Mouse (Mus musculus): ENCODE measurements around the gene Polr3b.

The Polr3b gene

DNA sequence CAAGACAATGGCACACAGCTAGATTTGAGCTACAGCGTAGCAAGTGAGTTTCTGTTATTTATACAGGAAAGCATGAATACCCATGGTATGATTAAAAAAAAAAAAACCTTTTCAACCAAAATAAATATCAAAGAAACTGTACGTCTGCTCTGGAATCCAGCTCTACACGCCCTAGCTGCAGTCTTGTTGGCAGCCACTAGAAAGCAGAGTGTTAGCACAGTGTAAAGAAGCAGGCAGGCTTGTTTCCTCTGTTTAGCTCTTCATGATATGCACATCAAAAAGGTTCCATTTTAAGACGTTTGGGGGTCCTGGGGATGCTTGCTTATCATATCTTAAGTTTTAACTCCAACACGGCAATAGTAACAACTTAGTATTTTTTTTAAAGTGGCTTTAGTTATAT lies 89.8 kb downstream of the Polr3b start:
- DNase-seq: no peak

DNA sequence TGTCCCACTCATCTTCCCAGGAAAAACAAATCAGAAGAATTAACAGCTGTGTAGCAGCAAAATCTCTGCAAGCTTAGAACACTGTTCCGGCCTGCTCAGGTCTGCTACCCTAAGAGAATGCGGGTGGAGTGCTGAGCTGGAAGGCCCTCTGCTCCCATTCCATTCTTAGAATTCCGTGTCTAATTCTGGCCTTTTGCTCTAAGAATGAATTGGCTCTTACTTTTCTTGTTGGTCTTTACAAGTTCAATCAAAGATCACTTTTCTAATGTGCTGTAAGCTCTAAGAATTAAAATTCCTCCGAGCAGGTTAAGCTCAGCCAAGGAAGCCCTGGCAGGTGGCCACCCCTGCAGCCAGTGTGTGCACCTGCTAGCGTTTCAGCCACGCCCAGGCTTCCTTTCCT lies 90.4 kb downstream of the Polr3b start:
- no peak for DNase-seq

DNA sequence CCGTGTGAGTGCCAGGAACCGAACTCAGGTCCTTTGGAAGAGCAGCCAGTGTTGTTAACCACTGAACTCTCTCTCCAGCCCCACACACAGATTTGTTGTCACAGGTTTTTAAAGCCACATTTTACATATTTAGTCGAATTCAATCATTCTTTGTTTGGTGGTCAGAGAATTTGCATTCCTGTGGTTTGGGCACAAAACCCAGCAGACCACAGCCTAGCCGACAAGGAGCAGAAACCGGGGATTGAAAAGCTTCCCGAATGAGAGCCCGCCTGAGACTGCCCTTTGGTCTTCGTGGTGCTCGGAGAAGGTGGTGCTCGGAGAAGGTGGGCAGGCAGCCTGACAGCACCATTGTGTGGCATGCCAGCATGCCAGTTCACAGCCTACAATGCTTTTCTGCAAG lies 91.0 kb downstream of the Polr3b start:
- DNase-seq: no peak

DNA sequence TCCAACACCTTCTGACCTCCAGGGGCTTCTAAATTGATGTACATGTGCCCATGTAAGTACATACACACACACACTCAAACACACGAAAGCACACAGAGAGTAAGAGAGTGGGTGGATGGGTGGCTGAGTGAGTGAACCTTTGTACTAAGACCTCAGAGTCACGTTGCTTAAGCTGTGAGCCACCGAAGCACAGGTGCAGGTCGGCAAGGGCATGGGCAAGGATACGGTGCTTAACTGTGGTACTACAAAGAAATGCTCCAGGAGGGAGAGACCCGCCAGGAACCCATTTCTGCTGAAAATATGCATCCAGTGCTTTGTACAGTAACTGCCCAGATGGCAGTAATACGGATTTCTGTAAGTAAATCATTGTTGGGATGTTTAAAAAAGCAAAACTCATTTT lies 93.5 kb downstream of the Polr3b start:
- DNase-seq: no peak

DNA sequence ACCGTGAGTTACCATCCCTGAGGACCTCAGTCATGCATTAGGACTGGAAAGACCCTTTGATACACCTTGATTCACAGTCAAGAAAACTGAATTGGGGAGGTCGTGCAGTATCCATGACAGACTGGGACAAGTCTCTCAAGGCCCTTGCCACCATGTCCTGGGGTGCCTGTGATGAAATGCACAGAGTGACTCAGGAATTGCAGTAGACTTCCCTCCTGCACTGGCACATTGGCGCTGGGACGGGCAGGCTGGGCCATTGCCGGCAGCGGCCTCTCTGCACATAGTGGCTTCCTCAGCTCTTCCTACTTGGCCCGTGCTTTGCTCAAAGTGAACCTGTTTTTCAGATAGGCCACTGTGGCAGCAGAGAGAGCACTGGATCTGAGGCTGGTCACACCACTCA lies 94.5 kb downstream of the Polr3b start:
- no peak for DNase-seq

DNA sequence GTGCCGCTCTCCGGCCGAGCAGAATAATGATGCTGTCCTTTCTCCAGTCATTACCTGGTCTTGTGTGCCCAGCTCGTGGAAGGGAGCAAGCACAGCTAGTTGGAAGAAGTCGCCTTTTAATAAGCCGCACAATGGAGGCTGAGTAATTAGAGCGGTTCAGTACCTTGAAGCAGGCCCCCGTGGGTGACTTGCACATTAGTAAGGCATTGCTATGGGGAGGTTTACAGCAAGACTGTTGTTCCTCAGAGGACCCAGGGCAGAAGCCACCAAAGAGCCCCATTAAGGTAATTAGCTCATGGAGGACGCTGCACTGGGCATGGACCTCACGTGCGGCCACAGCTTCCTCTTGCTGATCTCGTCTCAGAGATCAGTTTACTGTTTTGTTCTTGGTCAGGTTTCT lies 100.6 kb downstream of the Polr3b start:
- no peak for DNase-seq

DNA sequence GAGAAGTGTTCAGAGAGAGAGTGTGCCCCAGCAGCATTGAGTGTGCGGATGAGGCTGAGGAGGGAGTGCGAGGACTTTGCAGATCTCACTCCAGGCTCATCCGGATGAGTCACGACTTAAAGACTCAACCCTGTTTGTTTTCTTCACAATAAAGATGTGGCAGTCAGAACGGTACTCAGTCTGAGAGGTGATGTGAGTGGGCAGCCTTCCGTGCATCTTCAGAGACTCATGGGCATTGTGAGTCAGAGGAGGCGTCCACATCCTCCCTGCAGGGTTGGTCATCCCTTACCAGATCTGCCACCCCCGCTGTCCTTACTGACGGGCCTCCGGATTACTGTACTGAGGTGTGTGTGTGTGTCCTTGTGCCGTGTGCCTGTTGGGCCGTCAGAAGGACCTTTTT lies 104.9 kb downstream of the Polr3b start:
- DNase-seq: no peak

DNA sequence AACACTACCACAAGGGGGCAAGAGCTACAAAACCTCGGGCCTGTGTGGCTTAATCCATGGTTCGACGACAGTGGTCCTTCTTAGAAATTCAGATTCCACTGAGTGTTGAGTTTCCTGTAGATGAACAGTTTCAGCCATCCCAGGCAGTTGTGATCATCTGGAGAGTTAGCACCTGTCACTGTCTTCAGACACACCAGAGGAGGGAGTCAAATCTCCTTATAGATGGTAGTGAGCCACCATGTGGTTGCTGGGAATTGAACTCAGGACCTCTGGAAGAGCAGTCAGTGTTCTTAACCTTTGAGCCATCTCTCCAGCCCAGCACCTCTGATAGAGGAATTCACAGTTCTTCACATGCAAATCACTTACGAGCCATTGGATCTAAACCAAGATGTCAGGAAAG lies 105.7 kb downstream of the Polr3b start:
- DNase-seq: no peak

DNA sequence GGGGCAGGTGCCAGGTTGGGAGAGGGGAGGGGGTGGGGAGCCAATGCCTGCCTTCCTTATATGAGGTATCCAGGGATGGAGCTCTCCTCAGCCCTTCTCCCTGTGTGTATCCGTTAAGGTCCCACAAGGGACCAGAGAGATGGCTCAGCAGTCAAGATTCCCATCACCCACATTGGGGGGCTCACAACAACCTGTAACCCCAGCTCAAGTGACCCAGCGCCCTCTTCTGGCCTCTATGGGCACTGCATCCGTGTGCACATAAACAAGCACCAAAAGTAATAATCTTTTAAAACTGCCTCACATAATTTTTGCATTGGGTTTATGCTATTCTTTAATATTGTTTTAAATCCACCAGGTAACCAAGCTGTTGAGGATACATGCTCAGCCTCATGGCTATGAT lies 108.0 kb downstream of the Polr3b start:
- DNase-seq: no peak

DNA sequence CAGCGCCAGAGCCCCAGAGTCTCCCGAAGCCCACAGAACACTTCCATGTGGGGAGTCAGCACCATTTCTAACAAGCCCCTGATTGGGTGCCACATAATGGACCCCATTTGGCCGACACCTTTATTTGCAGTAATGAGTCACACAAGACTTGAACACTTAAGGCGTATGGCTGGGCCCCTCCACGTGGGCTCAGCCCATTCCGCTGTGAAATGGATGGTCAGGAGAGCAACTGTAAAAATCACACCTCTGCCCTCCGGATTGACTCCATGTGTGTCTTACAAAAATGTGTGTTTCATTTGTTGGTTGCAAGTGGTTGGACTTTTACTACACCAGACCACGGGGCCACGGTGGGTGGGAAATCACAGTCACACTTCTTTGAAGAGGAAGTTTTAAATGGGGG lies 108.9 kb downstream of the Polr3b start:
- DNase-seq: no peak

DNA sequence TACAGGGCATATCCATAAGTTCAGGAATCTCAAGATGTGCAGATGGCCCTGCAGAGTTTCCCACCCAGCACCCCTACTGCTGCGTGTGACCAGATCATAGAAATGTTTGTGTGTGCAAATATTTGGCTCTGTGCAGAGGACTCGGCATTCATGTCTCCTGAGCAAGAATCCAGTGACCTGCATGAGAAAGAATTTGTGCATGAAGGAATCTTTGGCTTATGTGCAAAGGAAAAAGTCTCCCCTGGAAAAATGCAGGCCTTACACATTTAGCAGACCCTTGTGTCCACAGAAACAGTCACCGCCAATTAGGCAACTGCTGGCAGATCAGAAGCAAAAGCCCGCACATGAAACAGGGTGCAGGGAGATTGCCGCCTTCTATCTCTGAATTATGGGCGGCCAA lies 111.4 kb downstream of the Polr3b start:
- DNase-seq: no peak

DNA sequence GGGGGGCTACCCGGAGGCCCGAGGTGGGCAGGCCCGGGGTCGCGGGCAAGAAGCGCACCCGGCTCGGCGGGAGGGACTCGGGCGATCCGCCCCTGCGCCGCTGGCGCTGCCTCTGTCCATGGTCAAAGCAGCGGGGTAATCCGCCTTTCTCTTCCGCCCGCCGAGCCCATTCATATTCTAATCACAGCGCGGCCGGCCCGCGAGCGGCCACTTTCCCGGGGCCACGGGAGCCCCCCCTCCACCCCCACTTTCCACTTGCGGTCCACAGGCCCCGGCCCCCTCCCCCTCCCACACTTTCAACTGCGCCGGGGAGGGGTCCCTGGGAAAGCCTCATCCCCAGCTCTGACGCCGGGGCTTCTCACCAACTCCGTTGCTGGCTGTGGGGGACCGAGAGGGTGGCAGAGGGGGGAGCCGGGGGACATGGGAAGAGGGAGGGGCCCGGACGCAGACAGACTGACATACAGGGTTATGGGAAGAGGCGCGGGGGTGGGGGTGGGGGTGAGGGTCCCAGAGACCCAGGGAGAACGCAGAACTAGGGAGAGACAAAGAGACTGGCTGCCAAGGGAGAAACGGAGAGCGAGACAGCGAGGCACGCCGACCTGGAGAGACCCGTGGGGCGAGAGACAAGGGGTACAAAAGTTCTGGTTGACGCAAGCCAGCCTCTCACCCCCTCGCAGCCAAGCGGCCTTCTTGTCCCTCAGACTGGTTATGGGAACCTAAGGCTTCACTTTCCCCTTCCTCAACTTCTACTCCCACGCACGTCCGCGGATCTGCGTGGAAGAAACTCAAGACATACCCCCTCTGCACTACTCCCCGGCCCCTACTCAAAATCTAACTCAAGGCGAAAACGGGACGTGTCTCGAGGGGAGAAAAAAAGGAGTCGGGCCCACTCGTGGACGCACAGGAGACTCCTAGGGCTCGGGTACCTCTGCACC lies 133.0 kb downstream of the Polr3b start:
- DNase-seq: no peak

DNA sequence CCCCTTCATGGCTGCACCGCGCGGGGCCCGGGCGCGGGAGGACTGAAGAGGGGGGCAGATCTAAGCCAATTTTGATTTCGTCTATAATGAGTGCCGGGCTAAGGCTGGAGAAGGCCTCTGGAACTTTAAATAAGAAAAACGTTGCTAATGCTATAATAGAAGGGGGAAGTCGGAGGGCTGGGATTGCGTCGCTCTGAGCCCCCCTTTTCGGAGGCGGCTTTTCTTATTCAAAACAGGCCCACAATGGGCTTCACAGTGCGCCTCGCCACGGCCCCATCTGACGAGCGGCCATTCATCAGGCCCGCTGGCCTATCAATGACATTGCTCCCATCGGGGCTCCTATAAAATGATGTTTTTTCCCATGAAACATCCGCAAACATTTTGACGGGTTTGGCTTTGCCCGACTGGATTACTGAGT lies 133.7 kb downstream of the Polr3b start, which contains the start of gene Rfx4:
Rfx4 (plus strand) TSS at position 277 of the 418 bp plus-strand sequence.
- no peak for DNase-seq

DNA sequence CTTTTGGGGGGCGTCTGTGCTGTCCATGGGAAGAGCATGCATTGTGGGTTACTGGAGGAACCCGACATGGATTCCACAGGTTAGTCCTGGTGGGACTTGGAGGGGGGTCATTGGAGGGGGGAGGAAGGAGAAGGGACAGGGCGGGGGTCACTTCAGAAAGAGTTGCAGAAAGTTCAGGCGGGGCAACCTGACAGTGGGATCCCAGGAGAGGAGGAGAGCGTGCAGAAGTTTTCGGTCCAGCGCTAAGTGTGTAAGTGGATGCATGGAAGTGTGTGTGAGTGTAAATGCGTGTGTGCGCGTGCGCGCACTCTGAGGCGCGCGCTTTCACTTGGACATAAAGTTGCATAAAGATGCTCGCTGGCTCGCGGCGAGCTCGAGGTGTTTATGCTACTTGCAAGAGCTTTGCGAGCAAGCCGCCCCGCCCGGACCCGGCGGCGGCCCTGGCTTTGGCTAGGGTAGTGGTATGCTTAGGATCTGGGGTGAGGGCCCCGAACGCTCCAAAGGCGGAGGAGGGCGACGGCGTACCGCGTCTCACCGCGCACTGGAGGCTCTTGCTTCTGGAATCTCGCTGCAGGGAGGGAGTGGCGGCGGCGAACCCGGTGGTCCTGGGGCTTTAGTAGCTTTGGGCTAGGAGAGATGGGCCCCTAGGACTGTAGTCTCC lies 134.5 kb downstream of the Polr3b start:
- DNase-seq: no peak

DNA sequence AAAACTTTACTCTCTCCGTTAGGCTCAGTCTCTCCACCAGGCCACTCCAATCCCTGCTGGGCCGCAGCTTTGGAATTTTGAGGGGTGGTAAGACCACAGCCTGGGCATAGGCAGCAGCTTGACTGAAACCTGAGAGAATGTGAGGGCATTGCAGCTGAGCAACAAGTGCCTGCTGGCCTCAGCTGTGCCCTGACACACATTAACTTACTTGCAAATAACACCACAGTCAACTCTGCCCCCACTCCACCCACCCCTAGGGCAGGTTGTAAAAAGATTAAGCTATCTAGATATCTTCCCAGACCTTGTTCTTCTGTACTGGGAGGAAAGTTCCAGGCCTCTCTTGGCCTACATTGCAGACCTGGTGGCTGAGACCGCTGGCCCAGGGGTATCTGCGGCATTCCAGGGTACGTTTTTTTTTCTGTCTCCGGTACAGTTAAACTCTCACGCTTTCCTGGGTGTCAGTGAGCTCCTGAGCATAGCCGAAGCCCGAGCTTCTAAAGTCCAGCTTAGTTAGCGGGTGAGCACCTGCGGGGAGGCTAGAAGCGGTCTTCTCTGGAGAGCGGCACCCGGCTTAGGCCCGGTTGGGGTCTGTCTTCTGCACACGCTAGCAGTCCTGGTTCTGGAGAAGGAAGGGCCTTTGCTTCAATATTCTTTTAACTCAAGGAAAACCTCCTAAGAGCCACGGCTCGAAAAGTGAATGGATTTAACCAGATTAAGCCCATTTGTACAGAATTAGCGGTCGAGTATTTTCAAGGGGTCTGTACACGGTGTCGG lies 135.5 kb downstream of the Polr3b start:
- DNase-seq: no peak

DNA sequence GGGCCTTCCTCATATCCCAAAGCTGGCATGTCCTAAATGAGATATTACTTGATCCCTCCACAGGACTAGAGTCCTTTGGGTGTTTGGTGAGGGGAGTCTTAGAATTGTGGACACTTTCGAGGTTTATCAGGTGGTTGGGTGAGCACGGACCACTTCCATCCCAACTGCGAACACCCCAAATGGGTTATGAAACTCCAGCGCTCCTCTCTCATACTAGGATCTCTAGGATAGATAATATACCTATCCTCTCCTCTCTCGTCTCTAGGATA lies 136.0 kb downstream of the Polr3b start:
- DNase-seq: no peak

DNA sequence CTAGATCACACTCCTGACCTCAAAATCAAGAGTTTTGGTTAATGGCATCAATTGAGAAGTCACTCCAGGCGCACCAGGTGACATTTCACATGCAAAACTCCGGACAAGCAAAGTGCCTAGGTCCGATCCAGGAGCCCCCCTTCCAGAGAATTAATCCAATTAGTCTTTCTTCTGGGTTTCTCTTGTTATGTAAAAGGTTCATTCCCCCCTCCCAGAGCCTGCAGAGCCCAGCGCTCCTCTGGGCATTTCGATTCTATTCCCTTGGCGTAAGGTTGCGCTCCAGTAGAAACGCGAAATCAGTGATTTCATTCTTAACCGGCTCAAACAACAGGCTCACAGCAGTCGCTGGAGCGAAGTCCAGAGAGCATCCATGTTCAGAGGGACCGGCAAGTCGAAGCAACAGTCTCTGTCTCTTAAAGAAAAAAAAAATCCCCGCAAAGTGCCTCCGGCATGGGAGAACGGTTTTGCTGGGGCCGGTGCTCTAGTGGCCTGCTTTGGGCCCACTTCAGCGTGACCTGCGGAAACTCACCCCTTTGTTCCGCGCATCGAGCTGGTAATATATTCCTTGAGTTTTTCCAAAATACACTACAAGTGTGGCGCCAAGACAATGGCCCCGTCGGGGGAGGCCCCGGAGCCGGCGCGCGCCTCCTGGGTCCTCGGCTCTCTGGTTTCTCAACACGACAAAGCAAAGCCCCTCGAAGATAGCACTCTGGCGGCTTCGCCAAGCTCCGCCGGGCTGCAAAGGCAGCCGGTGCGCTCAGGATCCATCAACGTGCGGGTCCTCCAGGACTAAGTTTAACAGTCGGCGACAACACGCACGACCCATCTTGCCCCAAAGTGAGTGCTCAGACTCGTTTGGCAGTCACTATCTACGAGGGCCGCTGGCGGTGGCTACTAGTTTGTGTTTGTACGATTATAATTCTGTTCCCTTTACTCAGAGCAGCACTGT lies 136.7 kb downstream of the Polr3b start:
- DNase-seq: no peak

DNA sequence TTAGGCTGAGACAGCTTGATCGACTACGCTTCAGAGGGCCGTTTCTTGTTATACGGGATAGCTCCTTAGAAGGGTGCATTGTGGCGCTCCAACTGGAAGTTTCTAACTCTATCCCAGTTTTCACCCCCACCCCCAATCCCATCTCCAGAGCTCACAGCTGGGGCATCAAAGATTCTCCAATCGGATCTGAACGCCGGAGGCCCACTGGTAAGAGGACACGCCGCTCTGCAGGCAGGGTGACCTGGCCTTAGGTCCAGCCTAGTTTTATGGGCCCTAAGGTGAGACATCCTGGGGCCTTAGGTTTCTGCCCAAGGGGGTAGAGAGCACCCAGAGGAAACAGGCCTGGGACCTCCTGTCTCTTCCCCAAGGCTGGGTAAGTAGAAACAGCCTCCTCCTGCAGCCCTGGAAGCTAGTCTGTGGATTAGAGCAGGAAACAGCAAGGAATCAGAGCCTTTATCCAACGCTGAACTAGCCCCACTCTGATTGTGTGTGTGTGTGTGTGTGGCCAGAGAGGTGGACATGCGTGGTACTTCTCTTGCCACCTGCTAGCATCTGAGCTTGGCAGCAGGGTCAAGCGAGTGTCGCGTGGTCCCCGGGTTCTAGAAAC lies 137.5 kb downstream of the Polr3b start:
- DNase-seq: no peak

DNA sequence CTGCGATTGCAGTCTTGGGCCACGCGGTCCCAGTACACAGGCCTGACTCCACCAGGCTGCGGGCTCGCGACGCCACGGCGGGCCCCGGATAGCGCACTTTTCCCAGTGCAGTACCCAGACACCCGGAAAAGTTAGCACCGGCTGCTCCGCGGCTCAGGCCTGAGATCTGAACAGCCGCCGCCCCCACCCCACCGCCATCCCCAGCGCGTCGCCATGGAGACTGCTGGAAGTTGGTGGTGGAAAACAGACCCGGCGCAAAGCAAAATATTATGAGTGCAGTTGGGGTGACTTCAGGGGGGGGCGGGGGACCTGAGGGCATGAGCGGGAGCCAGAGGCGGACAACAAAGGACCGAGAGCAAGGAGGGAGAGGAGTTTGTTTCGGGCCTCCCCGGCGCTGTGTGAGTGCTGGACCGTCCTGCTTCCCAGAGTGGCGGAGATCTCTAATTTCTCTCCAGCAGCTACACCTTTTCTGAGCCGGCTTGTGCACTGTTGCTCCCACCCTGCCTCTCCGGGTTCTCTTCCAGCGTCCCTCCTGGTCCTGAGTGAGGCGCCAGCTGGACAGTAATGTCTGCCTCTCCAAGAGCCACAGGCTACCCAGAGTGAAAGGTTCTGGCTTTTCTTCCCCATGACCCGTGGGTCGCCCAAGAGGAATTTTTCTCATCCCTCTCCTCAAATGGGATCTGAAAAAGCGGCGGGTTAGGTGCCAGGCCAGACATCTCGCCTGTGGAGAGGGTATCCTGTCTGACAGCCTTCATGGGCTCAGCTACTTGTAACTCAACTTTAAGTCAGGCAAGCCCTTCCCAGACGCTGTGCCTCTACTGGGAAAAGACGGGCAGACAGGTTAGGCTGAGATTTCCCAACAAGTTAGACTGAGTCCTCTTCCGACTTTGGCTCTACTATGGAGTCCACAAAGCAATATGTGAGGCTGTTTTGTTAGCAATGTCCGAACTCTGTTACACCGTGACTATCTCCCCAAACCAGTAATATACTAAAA lies 138.3 kb downstream of the Polr3b start:
- no peak for DNase-seq

DNA sequence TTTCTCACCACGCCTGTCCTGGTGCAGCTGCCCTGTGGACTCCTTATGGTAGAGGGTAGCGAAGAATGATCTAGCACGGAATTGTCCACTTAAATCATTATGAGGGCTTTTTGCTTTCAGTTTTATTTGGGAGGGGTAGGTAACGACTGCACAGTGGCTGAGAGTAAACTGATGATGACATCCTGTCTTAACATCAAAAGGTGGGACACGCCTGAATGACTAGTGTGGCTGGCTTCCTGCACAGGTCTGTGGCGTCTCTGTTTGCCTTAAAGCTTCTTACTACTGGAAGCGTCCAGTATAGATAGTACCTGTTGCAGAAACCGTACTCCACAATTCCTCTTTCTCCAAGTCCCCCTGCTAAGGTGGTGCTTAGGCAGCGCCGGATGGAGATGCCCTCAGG lies 146.7 kb downstream of the Polr3b start:
- DNase-seq: no peak
